Mouse (Mus musculus) megakaryocyte, embryonic 14.5 days (primary cell): ENCODE measurements at regions not wholly inside any gene's neighbourhood (a gene's known extent, or its start where the extent isn't known, plus 50 kb on each side); places are given as distances from the start of the nearest gene placed in this dataset.

Source experiments
- H3K27me3 ChIP-seq: replicated peaks from 2 replicates; pipeline ENCODE3; 2012; ENCODE audit warnings: inconsistent platforms
- H3K36me3 ChIP-seq: replicated peaks from 2 replicates; pipeline ENCODE3; 2012; ENCODE audit warnings: low read length, inconsistent platforms, mixed read lengths
- H3K4me1 ChIP-seq: 2 replicates; pipeline ENCODE4 v1.6.1; 2012; ENCODE audit warnings: inconsistent platforms
- H3K4me3 ChIP-seq: replicated peaks from 2 replicates; pipeline ENCODE3; 2012; ENCODE audit warnings: moderate library complexity, mild to moderate bottlenecking, inconsistent platforms
- H3K9me3 ChIP-seq: 2 replicates; pipeline ENCODE4 v1.6.1; 2012; ENCODE audit warnings: inconsistent platforms
- FLI1 ChIP-seq: IDR thresholded peaks from 2 replicates; pipeline ENCODE4 v1.6.1; 2012; ENCODE audit warnings: low read length, inconsistent platforms, mixed read lengths
- GATA1 ChIP-seq: IDR thresholded peaks from 3 replicates; pipeline ENCODE4 v1.6.1; 2012; ENCODE audit warnings: mixed read lengths, low read length, inconsistent platforms, borderline replicate concordance

DNA sequence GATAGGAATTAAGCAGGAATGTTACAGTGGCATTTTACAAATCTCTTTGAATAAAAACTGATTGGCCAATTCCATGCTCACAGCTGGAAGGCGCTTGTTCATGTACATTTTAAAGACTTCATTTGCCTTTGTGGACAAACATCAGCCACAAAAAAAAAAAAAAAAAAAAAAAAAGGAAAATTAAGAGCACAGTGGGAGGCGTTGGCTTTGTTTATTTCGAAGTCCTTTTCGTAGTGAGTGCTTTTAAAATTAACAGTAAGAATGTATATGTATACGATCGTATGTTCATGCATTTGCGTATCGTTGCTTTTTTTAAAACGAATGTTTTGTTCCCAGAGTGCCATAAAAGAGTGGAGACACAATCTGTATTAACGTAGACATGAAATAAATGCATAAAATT, 250.6 kb upstream of the Nfe2l3 start:
- TF ChIP-seq GATA1: no peak
- no peak for TF ChIP-seq FLI1
- Histone ChIP-seq H3K27me3 (peaks cover 75% of the 10 kb centered on the region), H3K9me3 (peaks cover 7% of the 10 kb centered on the region; the same call in 1 of the 2 replicates), H3K36me3 (no peaks in the 10 kb centered on the region), H3K4me1 (peaks cover 4% of the 10 kb centered on the region; the same call in 1 of the 2 replicates), H3K4me3 (no peak overlapping the region)

- H3K4me1 ChIP-seq: peaks cover 4% of the 10 kb centered on the region; the same call in 1 of the 2 replicates
- no peak overlapping the region for H3K4me3 ChIP-seq
- H3K36me3 ChIP-seq: no peaks in the 10 kb centered on the region
- peaks cover 79% of the 10 kb centered on the region for H3K27me3 ChIP-seq
- H3K9me3 ChIP-seq: peaks cover 7% of the 10 kb centered on the region; the same call in 1 of the 2 replicates
- no peak for TF ChIP-seq GATA1
- TF ChIP-seq FLI1: no peak
Measured at GRCm38 (mm10) chr6:51182771-51183284, 249.6 kb upstream of the Nfe2l3 start.

DNA sequence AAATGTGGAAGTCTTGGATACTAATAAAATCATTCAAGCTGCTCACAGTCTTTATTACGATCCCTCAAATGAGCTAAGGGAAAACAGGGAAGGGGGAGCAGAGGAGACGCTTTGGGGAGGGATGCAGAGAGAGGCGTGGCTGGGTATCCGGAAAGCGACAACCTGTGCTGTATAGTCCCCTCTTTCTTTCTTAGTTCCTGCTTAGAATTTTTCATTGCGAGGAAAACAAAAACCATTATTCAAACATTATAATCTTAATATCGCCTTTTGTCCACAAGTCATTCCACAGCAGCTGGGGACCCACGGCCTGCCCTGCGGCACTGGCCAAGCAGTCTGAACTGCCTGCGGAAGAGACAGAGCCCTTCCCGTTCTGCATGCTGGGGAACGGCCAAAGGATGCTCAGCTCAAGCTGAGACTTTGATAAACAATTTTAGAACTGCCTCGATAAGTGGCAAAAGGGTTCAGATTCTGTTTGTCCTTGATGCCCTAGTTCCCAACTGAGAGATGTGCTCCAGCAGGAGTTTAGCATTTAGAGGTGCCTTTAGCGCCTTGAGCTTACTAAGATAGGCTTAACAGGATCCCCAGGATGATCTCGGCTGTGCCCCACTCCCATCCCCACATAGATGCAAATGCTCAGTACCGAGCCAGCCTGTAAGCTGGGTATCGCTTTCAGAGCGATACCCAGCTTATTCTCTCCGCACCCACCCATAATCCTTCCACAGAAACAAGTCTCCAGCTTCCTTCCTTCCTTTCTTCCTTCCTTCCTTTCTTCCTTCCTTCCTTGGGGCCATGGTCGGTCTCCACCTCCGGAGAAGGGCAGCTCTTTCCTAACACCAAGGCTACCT, 248.7 kb upstream of the Nfe2l3 start:
- Histone ChIP-seq H3K36me3 (no peaks in the 10 kb centered on the region), H3K27me3 (peaks cover 87% of the 10 kb centered on the region), H3K9me3 (peaks cover 7% of the 10 kb centered on the region; the same call in 1 of the 2 replicates), H3K4me3 (no peak overlapping the region), H3K4me1 (no peaks in the 10 kb centered on the region)
- no peak for TF ChIP-seq GATA1
- no peak for TF ChIP-seq FLI1

DNA sequence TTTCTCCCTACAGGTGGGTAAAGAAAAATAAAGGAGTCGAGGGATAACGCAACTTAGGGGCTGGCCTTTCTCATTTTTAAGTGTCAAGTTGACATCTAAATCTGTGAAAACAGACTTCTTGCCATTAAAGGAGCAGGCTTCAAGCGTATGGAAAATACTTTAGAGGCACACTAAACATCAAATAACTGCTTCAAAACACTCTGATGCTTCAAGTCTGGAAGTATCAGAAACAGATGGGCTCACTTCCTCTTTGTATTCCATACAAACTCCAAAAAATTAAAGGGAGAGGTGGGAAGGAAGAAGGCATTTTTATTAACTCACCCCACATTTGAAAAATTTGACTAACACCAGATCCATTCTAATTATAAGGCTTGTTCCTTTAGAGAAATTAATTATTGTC, 248.0 kb upstream of the Nfe2l3 start:
- H3K9me3 ChIP-seq: peaks cover 7% of the 10 kb centered on the region; the same call in 1 of the 2 replicates
- no peaks in the 10 kb centered on the region for H3K4me1 ChIP-seq
- no peaks in the 10 kb centered on the region for H3K36me3 ChIP-seq
- TF ChIP-seq FLI1: no peak
- TF ChIP-seq GATA1: no peak
- no peak overlapping the region for H3K4me3 ChIP-seq
- H3K27me3 ChIP-seq: peaks cover 92% of the 10 kb centered on the region

- TF ChIP-seq GATA1: no peak
- no peak for TF ChIP-seq FLI1
- Histone ChIP-seq H3K4me1 (no peaks in the 10 kb centered on the region), H3K36me3 (no peaks in the 10 kb centered on the region), H3K4me3 (no peak overlapping the region), H3K27me3 (peaks cover 92% of the 10 kb centered on the region), H3K9me3 (peaks cover 7% of the 10 kb centered on the region; the same call in 1 of the 2 replicates)
Measured at GRCm38 (mm10) chr6:51185201-51185600, 247.3 kb upstream of the Nfe2l3 start.

- Histone ChIP-seq H3K36me3 (no peaks in the 10 kb centered on the region), H3K4me1 (peaks cover 4% of the 10 kb centered on the region; the same call in 1 of the 2 replicates), H3K4me3 (no peak overlapping the region), H3K27me3 (peaks cover 91% of the 10 kb centered on the region), H3K9me3 (peaks cover 2% of the 10 kb centered on the region; the same call in 1 of the 2 replicates)
- no peak for TF ChIP-seq GATA1
- no peak for TF ChIP-seq FLI1
Measured at GRCm38 (mm10) chr6:51189173-51189572, 243.3 kb upstream of the Nfe2l3 start.

DNA sequence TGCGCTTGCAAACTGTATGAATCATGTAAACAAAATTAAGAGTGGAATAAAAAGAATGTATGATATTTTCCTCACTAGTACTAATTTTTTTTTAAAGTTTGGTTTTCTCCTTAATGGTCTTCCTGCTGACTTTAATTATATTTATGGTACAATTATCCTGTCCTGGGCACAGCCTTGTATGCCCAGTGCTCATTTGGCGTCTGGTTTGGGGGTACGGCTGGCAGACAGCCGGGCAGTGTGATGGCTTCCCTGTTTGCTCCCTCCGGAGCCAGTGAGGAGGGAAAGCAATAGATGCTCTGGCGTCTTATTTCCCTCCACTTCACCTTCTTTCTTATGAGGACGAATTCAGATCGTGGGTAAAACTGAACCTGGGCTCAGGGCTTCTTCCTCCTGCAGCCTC, 239.6 kb upstream of the Nfe2l3 start:
- no peak overlapping the region for H3K4me3 ChIP-seq
- peaks cover 4% of the 10 kb centered on the region; the same call in 1 of the 2 replicates for H3K4me1 ChIP-seq
- H3K9me3 ChIP-seq: no peaks in the 10 kb centered on the region
- no peaks in the 10 kb centered on the region for H3K36me3 ChIP-seq
- peaks cover 80% of the 10 kb centered on the region for H3K27me3 ChIP-seq
- TF ChIP-seq FLI1 (no peak), GATA1 (no peak)

GRCm38 (mm10) chr6:51193356-51193755, 239.1 kb upstream of the Nfe2l3 start:
- no peaks in the 10 kb centered on the region for H3K36me3 ChIP-seq
- TF ChIP-seq FLI1 (no peak), GATA1 (no peak)
- peaks cover 4% of the 10 kb centered on the region; the same call in 1 of the 2 replicates for H3K4me1 ChIP-seq
- H3K9me3 ChIP-seq: no peaks in the 10 kb centered on the region
- no peak overlapping the region for H3K4me3 ChIP-seq
- H3K27me3 ChIP-seq: peaks cover 75% of the 10 kb centered on the region

DNA sequence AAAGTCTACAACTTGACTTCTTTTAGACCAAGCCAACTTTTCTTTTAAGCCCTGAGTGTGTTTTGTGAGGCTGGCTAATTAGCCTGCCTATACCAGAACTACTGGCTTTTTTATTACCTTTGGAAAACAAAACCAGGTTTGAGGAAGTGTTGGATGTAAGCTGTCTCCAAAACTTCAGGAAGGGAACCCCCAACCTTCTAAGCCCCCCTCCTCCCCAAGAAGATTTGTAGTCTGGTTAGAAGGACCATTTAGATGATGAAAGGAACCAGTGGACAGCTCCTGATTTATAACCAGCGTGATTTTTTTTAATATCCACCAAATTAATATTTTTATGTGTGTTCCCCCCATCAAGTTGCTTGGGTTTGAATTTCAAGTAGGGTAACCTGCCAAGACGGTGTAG, 236.1 kb upstream of the Nfe2l3 start:
- TF ChIP-seq GATA1 (no peak), FLI1 (no peak)
- H3K9me3 ChIP-seq: no peaks in the 10 kb centered on the region
- H3K4me3 ChIP-seq: no peak overlapping the region
- H3K27me3 ChIP-seq: peaks cover 70% of the 10 kb centered on the region
- no peaks in the 10 kb centered on the region for H3K36me3 ChIP-seq
- H3K4me1 ChIP-seq: peaks cover 4% of the 10 kb centered on the region; the same call in 1 of the 2 replicates

DNA sequence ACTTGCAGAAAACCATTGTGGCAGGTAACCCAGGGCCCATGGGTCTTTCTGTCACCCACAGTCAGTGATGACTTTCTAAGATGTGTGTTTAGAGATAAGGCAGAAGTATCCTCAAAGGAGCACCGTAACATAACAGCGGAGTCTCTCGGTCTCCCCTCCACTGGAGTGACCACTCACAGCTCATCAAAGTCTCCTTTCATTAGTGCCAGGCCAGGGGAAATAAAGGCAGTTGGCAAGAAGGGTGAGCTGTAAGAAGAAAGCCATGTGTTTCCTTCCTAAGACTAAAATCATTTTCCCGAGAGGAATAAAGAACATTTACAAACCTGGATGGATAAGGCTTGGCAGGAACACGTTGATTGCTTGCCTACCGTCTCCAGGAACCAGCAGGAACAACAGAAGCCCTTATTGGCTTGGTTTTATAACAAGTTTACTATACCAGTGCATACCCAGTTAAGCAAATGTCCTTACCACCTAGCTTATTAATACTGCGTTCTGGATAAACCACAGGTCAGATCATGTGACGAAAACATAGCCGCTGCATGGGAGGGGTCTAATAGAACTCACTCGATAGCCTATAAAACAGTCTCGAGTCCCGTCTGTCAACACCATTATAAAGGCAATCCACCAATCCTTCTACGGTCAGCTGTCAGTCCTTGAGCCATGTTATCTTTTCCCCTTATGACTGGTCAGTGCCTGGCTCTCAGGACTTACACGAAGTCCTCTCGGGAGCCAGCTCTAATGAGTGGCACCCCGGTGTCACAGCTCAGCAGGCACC, 235.3 kb upstream of the Nfe2l3 start:
- Histone ChIP-seq H3K27me3 (peaks cover 66% of the 10 kb centered on the region), H3K4me3 (no peak overlapping the region), H3K36me3 (no peaks in the 10 kb centered on the region), H3K9me3 (no peaks in the 10 kb centered on the region), H3K4me1 (peaks cover 4% of the 10 kb centered on the region; the same call in 1 of the 2 replicates)
- no peak for TF ChIP-seq GATA1
- no peak for TF ChIP-seq FLI1
